Mouse (Mus musculus): ENCODE data around the gene Gpsm3. TPM values are rescaled to one million over a fixed set of nuclear protein-coding genes. Genes with fewer than 3 reads are reported as not detected.
A peak's percentile ranks its signal among the peaks of the same experiment; 100 is the strongest.
"Not testable (repeated sequence)": the region's sequence is repeated elsewhere in the genome, so short reads cannot be mapped to it uniquely, and the experiment has no call there.

Gene Gpsm3
- 1 to 10 TPM; 2.1 to 4.2 (median 3.4) TPM for total RNA-seq (2022)

DNA sequence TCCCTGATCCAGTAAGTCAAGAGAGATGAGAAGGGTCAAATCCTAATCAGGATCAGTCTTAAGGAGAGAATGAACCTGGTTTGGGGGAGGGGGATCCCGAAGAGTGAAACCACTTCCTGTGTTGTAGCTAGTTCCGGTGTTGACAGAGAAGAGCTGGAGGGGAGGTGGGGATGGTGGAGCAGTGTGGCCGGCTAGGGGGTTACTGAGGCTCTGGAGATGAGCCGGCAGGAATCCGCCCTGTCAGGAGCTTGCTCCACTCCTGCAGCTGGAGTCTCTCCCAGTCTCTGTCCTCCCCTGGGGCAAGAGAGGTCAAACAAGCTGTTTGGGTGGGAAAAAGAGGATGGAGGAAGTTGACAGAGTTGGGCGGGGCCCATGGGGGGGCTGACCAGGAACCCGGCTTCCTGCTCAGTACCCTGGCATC, at the start of gene Gpsm3:
TSS of gene Gpsm3 (plus strand) at position 126 of the 421 bp plus-strand sequence.
- no peak for DNase-seq (ENCODE audit: low spot score in 2 of 2)

DNA sequence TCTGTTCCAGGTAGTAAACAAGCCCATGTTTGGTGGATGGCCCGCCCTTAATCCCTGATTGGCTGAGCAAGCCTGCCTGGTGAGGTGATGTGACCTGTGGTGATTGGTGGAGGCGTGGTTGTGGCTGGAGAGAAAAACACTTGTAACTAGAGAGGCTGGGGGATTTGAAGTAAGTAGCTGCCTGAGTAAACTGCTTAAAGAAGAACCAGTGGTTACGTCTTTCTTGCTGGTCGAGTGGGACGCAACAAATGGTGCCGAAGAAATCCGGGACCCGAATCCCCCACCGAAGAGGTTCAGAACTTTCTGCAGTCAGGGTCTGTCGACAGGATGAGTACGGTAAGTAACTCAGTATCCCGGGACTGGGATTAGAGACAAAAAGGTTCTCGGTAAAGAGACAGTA, 46.0 kb upstream of the Gpsm3 start:
- not testable (repeated sequence) for DNase-seq (ENCODE audit: low spot score in 2 of 2)

DNA sequence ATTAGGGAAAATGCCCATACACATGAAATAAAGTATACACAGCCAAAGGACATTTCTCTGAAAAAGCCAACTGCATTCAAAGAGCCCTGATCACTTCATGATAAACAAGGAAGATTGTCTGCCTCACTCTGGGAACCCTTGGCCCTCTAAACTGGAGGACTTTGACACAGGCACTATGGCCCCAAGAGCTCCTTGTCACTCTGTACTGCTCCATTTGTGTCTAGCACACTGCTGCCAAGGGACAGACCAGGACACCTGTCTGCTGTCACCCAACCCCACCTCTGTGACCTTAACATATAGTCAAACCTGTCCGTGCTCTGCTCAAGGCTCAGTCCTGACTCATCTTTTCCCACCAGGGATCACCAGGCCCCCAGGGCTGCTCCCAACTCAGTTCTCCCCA, 42.8 kb upstream of the Gpsm3 start:
- no peak for DNase-seq (ENCODE audit: low spot score in 2 of 2)

DNA sequence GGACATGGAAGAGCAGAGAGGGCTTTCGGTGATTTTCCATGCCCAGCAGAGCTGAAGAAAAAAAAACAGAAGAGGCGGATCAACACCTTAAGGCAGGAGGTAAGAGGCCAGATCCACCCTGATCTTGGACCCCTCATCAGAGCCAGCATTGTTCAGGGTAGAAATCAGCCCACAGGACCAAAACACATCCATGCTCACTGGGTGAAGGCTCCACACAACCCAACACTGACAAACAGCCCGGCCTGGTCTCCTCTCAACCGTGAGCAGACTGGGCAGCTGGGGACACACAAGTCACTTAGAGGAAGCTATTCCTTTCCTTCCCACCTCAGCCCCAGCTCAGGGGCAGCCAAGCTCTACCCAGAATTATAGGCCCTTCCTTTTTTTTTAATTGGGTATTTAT, 42.0 kb upstream of the Gpsm3 start:
- DNase-seq (ENCODE audit: low spot score in 2 of 2): no peak

DNA sequence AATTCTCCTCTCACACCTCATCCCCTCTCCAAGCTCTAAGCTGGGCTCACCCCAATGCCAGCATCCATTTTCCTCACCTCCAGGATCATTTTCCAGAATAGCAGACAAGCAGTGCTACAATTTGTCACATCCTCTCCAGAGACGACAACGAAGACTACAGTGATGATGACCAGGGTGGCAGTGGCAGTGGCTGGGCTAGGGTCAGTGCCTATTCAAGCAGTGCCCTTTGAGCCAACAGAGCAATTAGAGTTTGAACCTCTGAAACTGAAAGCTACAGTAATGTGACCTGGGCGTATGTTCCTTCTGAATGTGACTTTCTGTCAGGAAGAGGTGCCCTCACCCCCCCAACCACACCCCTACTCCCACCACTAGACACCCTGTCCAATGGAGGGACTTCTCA, 40.5 kb upstream of the Gpsm3 start:
- no peak for DNase-seq (ENCODE audit: low spot score in 2 of 2)

DNA sequence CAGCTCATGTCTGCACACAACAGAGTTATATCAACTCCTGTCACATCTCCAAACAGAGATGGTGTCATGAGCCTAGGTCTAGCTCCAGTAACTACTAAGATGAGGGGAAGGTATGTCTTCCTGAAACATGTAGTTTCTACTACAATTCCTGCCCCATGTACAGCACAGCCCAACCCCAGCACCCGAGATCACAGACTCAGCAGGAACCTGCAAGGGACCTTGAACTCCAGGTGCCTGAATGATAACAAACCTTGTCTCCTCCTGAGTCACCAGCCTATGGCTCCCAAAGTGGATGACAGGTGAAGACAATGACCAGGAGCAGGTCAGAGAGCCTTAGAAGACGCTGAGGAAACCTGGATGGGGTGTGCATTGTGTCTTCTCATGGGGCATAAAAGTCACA, 39.8 kb upstream of the Gpsm3 start:
- DNase-seq (ENCODE audit: low spot score in 2 of 2): no peak

DNA sequence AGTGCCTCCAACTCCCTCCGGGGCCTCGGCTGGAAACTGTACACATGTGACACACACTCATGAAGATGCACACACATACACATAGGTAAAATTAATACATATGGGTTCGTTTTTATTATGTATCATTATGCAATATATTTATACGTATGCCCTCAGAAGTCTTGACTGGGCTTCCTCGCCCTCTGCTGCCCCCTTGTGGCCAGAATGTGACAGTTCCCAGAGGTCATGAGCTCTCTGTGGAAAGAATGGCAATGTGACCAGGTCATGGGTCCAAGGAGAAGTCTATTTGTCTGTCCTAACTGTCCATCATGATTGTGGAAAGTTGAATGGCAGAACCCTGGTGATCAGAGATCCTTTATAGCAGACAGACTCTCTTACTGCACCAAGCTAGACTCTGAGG, 34.1 kb upstream of the Gpsm3 start:
- peak in 1 of 2 experiments; percentile 65 for DNase-seq (ENCODE audit: low spot score in 2 of 2)

DNA sequence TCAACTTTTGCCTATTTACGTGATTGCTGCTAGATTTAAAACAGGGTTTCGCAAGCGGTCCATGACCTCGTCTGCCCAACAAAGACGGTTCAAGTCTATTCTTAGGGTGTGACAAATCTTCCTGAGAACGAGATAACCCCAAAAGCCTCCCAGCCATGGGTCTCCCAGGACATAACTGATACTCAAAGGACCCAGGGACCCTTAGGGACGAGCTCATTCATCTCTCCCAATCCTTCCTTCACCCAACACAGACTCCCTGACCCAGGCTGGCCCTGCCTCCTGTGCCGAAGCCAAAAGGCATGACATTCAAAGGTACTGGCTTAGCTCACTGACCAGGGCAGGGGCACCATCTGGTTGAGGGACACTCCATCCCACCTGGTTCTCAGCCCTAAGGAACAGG, 33.2 kb upstream of the Gpsm3 start:
- DNase-seq (ENCODE audit: low spot score in 2 of 2): no peak

DNA sequence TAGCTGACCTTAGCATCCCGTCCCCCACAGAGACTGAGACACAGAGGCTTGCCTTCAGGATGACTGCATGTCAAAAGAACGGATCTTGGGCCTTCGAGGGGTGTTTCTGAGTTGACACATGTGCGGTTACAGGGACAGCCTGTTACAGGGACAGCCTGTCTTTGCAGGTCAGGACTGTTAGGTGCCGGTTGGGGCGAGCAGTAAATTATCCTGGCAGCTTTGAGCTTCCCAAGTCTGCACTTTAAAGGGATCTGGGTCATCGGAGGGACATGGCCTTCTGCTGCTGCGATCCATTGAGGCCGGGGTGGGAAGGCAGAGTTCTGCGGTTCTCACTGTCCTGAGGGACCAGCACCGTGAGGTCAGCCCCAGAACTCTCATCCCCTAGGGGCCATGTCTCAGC, 32.2 kb upstream of the Gpsm3 start:
- no peak for DNase-seq (ENCODE audit: low spot score in 2 of 2)

DNA sequence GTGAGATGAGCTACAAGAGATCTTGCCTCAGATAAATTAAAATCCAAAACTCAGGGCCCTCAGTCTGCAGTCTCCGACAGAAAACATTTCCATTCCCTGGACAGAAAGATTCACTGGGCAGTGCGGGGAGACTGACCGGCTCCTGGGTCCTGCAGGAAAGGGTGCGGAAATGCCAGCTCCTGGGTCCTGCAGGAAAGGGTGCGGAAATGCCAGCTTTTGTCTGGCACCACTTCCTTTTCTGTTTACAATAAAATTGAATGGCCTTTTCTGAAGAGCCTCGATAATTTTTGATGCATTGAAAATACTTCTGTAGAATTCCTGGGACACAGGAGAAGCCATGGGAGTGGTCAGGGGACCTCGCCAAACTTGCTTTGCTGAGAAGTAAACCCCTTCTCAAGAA, 30.5 kb upstream of the Gpsm3 start:
- DNase-seq (ENCODE audit: low spot score in 2 of 2): no peak

DNA sequence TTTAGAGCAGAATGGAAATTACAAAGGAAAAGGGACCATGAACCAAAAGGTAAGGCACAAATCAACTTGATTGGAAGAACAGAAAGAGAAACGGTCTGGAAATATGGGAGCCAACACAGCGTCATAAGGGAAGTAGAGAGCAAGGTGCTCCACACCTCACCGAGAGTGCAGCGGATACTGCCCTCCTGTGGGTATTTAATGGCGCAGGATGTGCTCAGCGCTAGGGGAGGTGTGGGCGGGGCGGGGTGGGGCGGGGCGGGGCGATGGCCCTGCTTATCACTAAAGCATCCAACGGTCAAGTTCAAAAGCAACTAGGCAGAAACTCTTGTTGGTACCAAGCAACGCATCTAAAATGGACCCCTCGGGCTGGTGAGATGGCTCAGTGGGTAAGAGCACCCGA, 29.7 kb upstream of the Gpsm3 start:
- no peak for DNase-seq (ENCODE audit: low spot score in 2 of 2)

DNA sequence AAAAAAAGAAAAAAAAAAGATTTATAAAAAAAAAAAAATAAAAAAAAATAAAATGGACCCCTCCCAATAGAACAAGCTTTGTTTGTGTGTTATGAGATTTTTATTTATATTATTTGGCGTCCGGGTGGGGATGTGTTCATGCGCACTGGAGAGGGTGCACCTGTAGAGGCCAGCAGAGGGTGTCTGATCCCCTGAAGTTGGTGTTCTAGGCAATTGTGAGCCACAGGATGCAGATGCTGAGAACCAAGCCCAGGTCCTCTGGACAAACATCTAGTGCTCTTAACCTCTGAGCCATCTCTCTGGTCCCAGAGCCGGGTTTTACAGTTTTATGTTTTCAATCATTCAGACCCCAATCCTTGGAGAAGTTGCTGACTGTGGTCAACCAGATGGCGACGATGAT, 29.2 kb upstream of the Gpsm3 start:
- no peak for DNase-seq (ENCODE audit: low spot score in 2 of 2)

DNA sequence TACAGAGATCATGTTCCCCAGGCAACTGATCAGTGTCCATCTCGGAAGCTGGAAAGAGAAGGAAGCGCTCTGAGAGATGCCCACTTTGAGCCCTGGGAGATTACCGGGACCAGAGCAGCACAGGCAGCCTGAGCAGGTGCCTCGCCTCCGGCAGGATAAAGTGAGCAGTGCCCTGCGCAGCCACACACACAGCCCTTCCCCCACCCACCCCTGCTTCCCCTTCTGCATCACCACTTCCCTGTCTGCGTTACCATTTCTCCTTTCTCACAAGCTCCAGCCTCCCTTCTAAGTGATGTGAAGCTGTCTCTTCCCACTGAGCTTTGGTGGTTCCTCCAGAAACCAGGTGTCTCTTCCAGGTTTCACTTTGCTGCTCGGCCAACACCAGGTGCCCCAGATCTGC, 28.4 kb upstream of the Gpsm3 start:
- no peak for DNase-seq (ENCODE audit: low spot score in 2 of 2)

DNA sequence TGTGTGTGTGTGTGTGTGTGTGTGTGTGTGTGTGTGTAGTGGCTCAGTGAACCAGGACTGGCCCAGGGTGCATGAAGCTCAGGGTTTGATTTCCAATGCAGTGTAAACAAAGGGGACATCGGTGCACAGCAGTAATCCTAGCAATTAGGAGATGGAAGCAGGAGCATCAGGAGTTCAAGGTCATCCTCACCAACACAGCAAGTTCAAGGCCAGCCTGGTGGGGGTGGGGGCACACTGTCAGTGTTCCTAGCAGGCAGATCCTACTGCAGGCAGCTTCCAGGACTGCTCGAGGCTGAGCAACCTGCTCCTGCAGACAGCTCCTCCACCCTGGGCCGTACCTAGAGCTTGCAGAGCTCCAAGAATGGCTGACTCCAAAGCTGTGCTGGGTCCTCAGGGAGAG, 27.0 kb upstream of the Gpsm3 start:
- DNase-seq (ENCODE audit: low spot score in 2 of 2): no peak

DNA sequence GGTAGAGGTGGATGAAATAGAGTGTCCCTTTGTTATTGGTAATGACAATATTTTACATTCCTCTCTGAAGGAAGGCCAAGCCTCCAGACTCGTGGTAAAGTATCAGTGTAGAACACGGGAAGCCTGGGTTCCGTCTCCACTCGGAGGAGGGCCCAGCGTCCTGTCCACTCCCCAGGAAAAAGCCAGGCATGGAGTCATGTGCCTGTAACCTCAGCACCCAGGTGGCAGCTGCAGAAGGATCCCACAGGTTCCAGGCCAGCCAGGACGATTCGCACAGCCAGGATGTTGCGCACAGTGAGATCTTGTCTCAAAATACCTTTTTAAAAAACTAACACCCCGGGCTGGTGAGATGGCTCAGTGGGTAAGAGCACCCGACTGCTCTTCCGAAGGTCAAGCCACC, 26.3 kb upstream of the Gpsm3 start:
- no peak for DNase-seq (ENCODE audit: low spot score in 2 of 2)

DNA sequence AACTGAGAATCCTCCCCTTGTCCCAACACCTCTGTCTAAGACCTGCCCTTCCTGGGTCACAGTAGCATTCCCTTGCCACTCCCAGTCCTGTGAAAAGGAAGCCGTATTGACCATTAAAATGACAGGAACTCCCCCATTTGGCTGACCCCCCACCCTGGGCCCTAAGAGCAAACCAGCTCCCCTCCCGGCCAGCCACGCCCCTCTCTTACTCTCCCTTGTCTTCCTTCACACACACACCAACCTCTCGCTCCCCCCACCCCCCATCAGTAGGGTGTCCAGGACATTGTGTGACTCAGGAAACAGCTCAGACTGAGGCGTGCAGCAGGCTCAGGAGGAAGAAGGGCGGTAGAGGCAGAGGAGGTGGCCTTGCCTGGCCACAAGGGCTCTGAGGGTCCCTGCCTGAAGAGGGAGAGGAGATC, 25.6 kb upstream of the Gpsm3 start, which contains the start of gene Notch4:
TSS of gene Notch4 (plus strand) at position 266 of the 419 bp plus-strand sequence.
- no peak for DNase-seq (ENCODE audit: low spot score in 2 of 2)

DNA sequence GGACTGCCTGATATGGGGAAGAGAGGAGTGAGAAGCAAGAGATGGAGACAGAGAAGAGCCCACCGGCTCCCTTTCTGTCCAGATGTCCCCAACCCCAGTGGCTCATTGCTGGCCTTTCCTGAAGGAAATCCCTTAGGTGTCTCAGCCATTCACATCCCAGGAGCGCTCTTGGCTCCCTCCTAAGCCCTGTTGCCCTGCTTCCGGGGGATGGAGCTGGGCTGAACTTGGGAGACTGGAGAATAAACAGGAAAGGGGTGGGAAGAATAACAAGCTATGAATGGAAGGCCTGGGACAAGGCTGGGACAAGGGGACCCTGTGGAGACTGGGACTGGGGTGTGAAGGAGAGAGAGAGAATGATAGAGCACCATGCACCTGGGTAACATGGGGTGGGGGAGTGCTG, 24.8 kb upstream of the Gpsm3 start:
- DNase-seq (ENCODE audit: low spot score in 2 of 2): no peak

DNA sequence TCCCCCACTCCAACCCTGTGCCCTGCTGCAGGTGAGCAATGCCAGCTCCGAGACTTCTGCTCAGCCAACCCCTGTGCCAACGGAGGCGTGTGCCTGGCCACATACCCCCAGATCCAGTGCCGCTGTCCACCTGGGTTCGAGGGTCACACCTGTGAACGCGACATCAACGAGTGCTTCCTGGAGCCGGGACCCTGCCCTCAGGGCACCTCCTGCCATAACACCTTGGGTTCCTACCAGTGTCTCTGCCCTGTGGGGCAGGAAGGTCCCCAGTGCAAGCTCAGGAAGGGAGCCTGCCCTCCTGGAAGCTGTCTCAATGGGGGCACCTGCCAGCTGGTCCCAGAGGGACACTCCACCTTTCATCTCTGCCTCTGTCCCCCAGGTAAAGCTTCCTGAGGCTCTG, 22.3 kb upstream of the Gpsm3 start:
- DNase-seq (ENCODE audit: low spot score in 2 of 2): no peak

DNA sequence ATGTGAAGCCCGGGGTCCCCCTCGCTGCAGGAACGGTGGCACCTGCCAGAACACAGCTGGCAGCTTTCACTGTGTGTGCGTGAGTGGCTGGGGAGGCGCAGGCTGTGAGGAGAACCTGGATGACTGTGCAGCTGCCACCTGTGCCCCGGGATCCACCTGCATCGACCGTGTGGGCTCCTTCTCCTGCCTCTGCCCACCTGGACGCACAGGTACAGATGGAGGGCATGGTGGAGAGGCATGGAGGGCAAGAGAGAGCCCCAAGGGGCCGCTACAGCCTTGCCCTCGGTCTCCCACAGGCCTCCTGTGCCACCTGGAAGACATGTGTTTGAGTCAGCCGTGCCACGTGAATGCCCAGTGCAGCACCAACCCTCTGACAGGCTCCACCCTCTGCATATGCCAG, 21.2 kb upstream of the Gpsm3 start:
- DNase-seq (ENCODE audit: low spot score in 2 of 2): no peak

DNA sequence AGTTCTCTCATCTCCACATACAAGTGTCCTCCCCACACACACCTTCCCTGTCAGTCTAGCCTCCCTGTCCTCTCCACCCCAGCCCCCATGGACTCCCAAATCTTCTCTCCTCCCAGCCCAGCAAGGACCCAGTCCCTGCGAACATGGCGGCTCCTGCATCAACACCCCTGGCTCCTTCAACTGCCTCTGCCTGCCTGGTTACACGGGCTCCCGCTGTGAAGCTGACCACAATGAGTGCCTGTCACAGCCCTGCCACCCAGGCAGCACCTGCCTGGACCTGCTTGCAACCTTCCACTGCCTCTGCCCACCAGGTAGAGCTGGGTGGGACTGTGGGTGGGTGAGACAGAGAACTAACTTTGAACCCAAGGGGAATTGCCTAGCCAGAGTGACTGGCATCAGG, 19.7 kb upstream of the Gpsm3 start:
- no peak for DNase-seq (ENCODE audit: low spot score in 2 of 2)

DNA sequence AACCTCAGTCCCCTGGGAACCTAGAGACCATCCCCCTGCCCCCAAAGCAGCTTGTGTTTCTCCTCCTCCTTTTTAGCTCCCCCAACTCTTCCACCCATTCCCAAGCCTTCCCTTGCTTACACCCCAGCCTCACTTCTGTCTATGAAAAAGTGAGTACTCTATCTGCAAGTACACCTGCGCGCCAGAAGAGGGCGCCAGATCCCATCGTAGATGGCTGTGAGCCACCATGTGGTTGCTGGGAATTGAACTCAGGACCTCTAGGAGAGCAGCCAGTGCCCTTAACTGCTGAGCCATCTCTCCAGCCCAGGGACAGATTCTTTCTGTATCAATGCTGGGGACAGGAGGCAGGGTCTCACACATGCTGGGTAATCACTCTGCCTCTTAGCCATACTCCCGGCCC, 17.7 kb upstream of the Gpsm3 start:
- no peak for DNase-seq (ENCODE audit: low spot score in 2 of 2)

DNA sequence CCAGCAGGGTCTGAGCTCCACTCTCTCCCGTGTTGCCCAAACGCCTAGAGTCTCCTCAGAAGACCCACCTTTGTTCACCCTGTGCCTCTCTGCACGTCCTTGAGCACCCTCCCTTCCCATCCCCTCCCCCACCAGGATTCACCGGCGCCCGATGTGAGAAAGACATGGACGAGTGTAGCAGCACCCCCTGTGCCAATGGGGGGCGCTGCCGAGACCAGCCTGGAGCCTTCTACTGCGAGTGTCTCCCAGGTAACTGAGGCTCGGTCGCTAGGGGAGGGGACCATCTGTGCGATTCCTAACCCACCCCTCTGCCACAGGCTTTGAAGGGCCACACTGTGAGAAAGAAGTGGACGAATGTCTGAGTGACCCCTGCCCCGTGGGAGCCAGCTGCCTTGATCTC, 17.2 kb upstream of the Gpsm3 start:
- no peak for DNase-seq (ENCODE audit: low spot score in 2 of 2)

DNA sequence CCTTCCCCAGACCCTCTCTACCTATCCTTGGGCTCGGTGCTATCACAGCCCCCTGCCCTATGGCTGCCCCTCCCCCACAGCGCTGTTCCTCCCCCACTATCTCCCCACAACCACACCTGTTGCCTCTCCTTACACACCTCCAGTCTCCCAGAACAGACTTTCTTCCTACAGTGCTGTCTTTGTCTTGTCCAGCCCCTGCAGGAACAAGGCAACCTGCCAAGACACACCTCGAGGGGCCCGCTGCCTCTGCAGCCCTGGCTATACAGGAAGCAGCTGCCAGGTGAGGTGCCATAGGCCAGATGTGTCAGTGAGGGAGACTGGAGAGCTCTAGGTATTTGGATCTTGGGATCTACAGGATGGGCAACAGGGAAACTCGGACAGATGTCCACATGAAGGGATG, 13.0 kb upstream of the Gpsm3 start:
- no peak for DNase-seq (ENCODE audit: low spot score in 2 of 2)

DNA sequence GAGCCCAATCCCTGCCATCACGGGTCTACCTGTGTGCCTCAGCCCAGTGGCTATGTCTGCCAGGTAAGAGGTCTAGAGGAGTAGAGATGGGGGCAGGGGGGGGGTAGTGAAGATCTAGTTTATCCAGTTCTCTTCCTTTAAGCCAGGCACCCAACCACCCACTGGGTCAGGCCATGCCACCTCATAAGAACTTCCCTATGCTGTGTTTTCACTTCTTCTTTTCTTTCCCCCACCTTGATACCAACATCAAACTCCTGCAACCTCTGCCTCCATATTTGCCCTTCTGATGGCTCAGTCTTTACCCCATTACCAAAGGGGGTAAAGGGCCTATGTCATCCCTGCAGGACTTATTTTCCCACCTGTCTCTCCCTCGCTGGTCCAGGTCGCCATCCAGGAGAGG, 11.5 kb upstream of the Gpsm3 start:
- DNase-seq (ENCODE audit: low spot score in 2 of 2): no peak

DNA sequence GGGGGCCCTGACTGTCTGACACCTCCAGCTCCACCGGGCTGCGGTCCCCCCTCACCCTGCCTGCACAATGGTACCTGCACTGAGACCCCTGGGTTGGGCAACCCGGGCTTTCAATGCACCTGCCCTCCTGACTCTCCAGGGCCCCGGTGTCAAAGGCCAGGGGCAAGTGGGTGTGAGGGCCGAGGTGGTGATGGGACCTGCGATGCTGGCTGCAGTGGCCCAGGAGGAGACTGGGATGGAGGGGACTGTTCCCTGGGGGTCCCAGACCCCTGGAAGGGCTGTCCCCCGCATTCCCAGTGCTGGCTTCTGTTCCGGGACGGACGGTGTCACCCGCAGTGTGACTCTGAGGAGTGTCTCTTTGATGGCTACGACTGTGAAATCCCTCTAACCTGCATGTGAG, 7.1 kb upstream of the Gpsm3 start:
- DNase-seq (ENCODE audit: low spot score in 2 of 2): no peak

All from left cerebral cortex, adult 8-10 months (tissue).